Mouse (Mus musculus) kidney, embryonic 15.5 days (tissue): ENCODE data around the gene Dcun1d4. TPM values are rescaled to one million over a fixed set of nuclear protein-coding genes. Genes with fewer than 3 reads are reported as not detected.

Source experiments
- ATAC-seq: fragments of 200-750 bp; cut with Nextera tagmentation; replicated peaks from 2 replicates; pipeline ENCODE4 v1.8.0; 2017; ENCODE audit warnings: moderate TSS enrichment; ENCODE audit not compliant: low FRiP score
- H3K27ac ChIP-seq: fragments of 300-500 bp; sonication (generic); 2 replicates; pipeline ENCODE4 v1.5.1; 2015; ENCODE audit warnings: mild to moderate bottlenecking, inconsistent platforms
- H3K27me3 ChIP-seq: fragments of 300-500 bp; sonication (generic); 2 replicates; pipeline ENCODE4 v1.6.1; 2015; ENCODE audit warnings: inconsistent platforms
- H3K36me3 ChIP-seq: fragments of 300-500 bp; sonication (generic); 2 replicates; pipeline ENCODE4 v1.6.1; 2015; ENCODE audit warnings: inconsistent platforms
- H3K4me1 ChIP-seq: fragments of 300-500 bp; sonication (generic); 2 replicates; pipeline ENCODE4 v1.6.1; 2015; ENCODE audit warnings: inconsistent platforms
- H3K4me2 ChIP-seq: fragments of 300-500 bp; sonication (generic); 2 replicates; pipeline ENCODE4 v1.6.1; 2015; ENCODE audit warnings: moderate library complexity, mild to moderate bottlenecking, inconsistent platforms
- H3K4me3 ChIP-seq: fragments of 300-500 bp; sonication (generic); replicated peaks from 2 replicates; pipeline ENCODE4 v1.5.1; 2015; ENCODE audit warnings: mild to moderate bottlenecking, inconsistent platforms
- H3K9ac ChIP-seq: fragments of 300-500 bp; sonication (generic); 2 replicates; pipeline ENCODE4 v1.6.1; 2015; ENCODE audit warnings: mild to moderate bottlenecking, inconsistent platforms
- H3K9me3 ChIP-seq: fragments of 300-500 bp; sonication (generic); replicated peaks from 2 replicates; pipeline ENCODE4 v1.6.1; 2016; ENCODE audit warnings: inconsistent platforms
- WGBS: fragments of 180-500 bp; shearing (Covaris S2); methylation state at CpG from one replicate; pipeline ENCODE4 v1.1.7; 2015; ENCODE audit warnings: mixed read lengths; 5-methylcytosine and 5-hydroxymethylcytosine counted together
- polyA plus RNA-seq: library from polyadenylated mRNA; unstranded; fragments of >200 nt; fragmentation: Nextera tagmentation; extraction: Ambion mirVana; gene quantifications from 2 replicates; pipeline ENCODE4 v1.2.1, GENCODE M21; 2015

Dcun1d4 gene
- polyA plus RNA-seq, 1 experiment from 2014 or later = 24.7 TPM

- Histone ChIP-seq H3K9me3 (no peaks in the 10 kb centered on the region), H3K36me3 (peaks cover 39% of the 10 kb centered on the region), H3K4me2 (no peak overlapping the region), H3K27ac (no peak overlapping the region), H3K27me3 (no peaks in the 10 kb centered on the region), H3K4me1 (no peaks in the 10 kb centered on the region), H3K9ac (no peak overlapping the region), H3K4me3 (no peak overlapping the region)
- WGBS = 85% methylated on average over 8 of the region's 8 CpGs
- no peak for ATAC-seq
Measured at GRCm38 (mm10) chr5:73555096-73555852, 74.5 kb downstream of the Dcun1d4 start.

- Histone ChIP-seq H3K4me3 (no peak overlapping the region), H3K9ac (no peak overlapping the region), H3K27me3 (no peaks in the 10 kb centered on the region), H3K9me3 (no peaks in the 10 kb centered on the region), H3K27ac (no peak overlapping the region), H3K36me3 (peaks cover 46% of the 10 kb centered on the region), H3K4me2 (no peak overlapping the region), H3K4me1 (no peaks in the 10 kb centered on the region)
- ATAC-seq = no peak
- WGBS = 82% methylated on average over 12 of the region's 12 CpGs
Measured at GRCm38 (mm10) chr5:73556733-73557425, 76.1 kb downstream of the Dcun1d4 start.

DNA sequence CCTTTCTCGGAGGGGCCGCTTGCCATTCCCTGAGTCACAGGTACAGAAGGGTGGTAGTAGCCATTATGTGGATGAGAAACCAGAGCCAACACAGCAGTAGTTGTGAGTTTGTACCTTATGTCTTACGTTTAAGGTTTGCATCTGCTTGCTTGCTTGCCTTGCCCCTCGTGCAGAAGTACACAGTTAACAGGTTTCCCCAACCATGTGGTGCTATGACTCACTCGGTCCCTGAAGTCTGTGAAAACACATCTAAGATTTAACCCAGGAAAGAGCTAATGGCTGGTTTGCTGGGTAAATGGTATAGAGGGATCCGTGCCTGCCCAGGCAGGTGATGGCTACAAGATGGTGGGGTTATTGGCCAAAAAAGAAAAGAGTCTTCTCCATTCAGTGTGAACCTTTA is 78.0 kb downstream of the Dcun1d4 start:
- Histone ChIP-seq H3K36me3 (peaks cover 40% of the 10 kb centered on the region), H3K27ac (no peak overlapping the region), H3K4me3 (no peak overlapping the region), H3K4me1 (no peaks in the 10 kb centered on the region), H3K9ac (no peak overlapping the region), H3K9me3 (no peaks in the 10 kb centered on the region), H3K4me2 (no peak overlapping the region), H3K27me3 (no peaks in the 10 kb centered on the region)
- ATAC-seq = no peak
- WGBS = 91% methylated on average over 6 of the region's 6 CpGs

DNA sequence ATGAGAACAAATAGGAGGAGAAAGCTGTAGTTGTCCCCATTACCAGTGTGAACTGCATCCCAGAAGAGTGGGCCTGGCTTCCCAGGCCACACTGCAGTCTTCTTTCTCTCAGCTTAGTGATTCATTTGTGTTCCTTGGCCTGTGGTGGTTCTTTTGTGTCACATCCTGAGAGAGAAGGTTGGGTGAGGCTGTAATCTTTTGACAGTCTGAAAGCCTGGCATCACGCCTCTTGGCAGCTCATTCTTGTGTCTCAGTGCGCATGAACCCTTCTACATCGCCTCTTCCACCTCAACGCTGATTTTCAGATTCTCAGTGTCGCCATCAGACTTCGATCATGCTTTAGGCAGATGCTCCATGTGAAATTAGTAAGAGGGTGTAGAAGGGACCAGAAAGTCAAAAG is 83.2 kb downstream of the Dcun1d4 start:
- Histone ChIP-seq H3K27ac (no peak overlapping the region), H3K4me3 (no peak overlapping the region), H3K4me2 (no peak overlapping the region), H3K27me3 (no peaks in the 10 kb centered on the region), H3K36me3 (peaks cover 17% of the 10 kb centered on the region), H3K9ac (no peak overlapping the region), H3K9me3 (no peaks in the 10 kb centered on the region), H3K4me1 (no peaks in the 10 kb centered on the region)
- ATAC-seq = no peak
- 96% methylated on average over 6 of the region's 6 CpGs for WGBS

DNA sequence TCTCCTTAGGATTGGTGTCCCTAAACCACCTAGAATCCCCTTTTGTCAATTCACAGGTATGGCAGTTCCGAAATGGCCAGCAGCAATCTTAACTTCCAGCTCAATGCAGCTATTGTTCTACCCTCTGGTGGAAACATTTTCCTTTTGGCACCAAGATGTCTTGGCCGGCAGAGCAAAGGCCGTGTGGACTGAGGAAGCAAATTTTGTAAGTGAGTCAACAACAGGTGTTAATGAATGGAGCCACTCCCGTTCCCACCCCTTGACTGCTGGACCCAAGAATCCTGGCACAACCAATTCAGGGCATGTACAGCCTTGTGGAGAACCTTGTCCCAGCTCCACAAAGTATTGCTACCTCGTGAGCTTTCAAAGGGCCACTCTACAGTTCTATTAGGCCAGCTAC is 85.3 kb downstream of the Dcun1d4 start:
- no peak for ATAC-seq
- Histone ChIP-seq H3K9ac (no peak overlapping the region), H3K4me2 (no peak overlapping the region), H3K4me3 (no peak overlapping the region), H3K4me1 (no peaks in the 10 kb centered on the region), H3K36me3 (peaks cover 11% of the 10 kb centered on the region; the same call in 1 of the 2 replicates), H3K9me3 (no peaks in the 10 kb centered on the region), H3K27ac (no peak overlapping the region), H3K27me3 (no peaks in the 10 kb centered on the region)
- 74% methylated on average over 5 of the region's 5 CpGs for WGBS

DNA sequence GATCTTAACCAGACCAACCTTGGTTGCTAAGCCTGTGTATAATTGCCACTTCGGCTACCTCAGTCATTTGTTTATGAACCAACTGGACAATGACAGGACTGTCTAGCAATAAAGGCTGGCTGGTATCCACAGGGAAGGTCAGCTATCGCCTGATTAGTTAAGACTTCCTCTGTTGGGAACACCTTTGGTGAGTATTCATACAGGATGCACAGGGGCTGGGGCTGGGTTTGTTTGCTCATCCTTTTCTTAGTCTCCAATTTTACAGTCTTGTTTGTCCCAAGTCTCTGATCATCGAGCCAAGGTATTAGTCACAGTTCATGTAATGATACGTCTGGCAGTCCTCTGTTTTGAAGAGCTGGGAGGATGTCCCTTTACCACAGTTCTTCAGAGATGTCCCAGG is 86.1 kb downstream of the Dcun1d4 start:
- H3K9ac ChIP-seq = no peak overlapping the region
- no peaks in the 10 kb centered on the region for H3K9me3 ChIP-seq
- H3K4me3 ChIP-seq = no peak overlapping the region
- no peaks in the 10 kb centered on the region for H3K27me3 ChIP-seq
- no peak overlapping the region for H3K4me2 ChIP-seq
- no peak overlapping the region for H3K27ac ChIP-seq
- ATAC-seq = no peak
- H3K4me1 ChIP-seq = no peaks in the 10 kb centered on the region
- 76% methylated on average over 4 of the region's 4 CpGs for WGBS
- H3K36me3 ChIP-seq = peaks cover 3% of the 10 kb centered on the region; the same call in 1 of the 2 replicates

- Histone ChIP-seq H3K27me3 (no peaks in the 10 kb centered on the region), H3K27ac (no peak overlapping the region), H3K9ac (no peak overlapping the region), H3K4me1 (no peaks in the 10 kb centered on the region), H3K9me3 (no peaks in the 10 kb centered on the region), H3K4me3 (no peak overlapping the region), H3K36me3 (no peaks in the 10 kb centered on the region), H3K4me2 (no peak overlapping the region)
- no peak for ATAC-seq
- WGBS = 81% methylated on average over 5 of the region's 5 CpGs
Measured at GRCm38 (mm10) chr5:73569181-73569580, 88.4 kb downstream of the Dcun1d4 start.

DNA sequence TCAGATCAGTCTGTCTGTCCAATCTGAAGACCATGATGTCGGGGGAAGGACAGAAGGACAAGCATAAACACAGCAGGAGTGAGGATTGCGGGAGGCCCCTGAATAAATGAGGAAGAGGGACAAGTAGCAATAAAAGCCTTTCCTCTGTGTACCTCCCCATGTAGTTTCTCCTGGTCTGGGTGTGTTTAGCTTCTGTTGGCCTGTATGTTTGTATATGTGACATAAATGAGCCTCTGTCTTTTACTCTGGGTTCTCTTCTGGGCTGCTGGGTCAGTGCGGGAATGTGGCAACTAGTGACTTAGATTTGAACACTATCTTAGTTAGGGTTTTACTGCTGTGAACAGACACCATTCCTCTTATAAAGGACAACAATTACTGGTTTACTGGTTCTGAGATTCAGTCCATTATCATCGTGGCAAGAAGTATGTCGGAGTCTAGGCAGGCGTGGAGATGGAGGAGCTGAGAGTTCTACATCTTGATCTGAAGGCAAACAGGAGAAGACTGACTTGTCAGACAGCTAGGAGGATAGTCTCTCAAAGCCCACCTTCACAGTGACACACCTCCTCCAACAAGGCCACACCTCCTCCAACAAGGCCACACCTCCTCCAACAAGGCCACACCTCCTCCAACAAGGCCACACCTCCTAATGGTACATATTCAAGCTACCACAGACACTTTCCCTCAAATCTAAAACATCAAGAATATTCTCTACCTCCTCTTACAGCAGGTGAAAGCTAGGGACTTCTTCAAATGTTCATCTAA is 90.8 kb downstream of the Dcun1d4 start:
- Histone ChIP-seq H3K4me2 (no peak overlapping the region), H3K9ac (no peak overlapping the region), H3K27ac (no peak overlapping the region), H3K4me1 (no peaks in the 10 kb centered on the region), H3K9me3 (no peaks in the 10 kb centered on the region), H3K27me3 (no peaks in the 10 kb centered on the region), H3K36me3 (no peaks in the 10 kb centered on the region), H3K4me3 (no peak overlapping the region)
- ATAC-seq = no peak
- WGBS = 93% methylated on average over 6 of the region's 6 CpGs

GRCm38 (mm10) chr5:73572846-73573245 is 92.0 kb downstream of the Dcun1d4 start:
- ATAC-seq = no peak
- no peak overlapping the region for H3K4me3 ChIP-seq
- 88% methylated on average over 2 of the region's 2 CpGs for WGBS
- H3K9ac ChIP-seq = no peak overlapping the region
- H3K27ac ChIP-seq = no peak overlapping the region
- H3K4me1 ChIP-seq = no peaks in the 10 kb centered on the region
- no peak overlapping the region for H3K4me2 ChIP-seq
- H3K9me3 ChIP-seq = no peaks in the 10 kb centered on the region
- no peaks in the 10 kb centered on the region for H3K36me3 ChIP-seq
- no peaks in the 10 kb centered on the region for H3K27me3 ChIP-seq

DNA sequence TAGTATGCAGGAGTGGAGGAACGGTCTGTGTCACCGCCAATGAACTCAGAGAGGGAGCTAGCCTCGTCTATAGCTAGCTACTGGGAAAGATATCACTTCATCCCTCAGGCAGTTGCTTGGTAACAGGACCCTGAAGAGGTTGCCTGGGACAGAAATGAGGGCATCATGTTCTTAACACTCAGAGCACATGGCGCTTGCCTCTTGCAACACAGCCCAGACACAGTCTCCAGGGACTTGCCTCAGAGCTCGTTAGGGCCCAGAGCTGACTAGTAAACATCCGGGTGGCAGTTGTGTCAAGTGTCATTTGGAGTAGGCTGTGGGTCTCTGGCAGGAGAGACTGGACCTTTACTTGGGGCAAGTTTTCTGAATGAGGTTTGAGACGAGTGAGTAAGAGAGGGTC is 93.0 kb downstream of the Dcun1d4 start:
- no peak for ATAC-seq
- no peaks in the 10 kb centered on the region for H3K36me3 ChIP-seq
- no peaks in the 10 kb centered on the region for H3K27me3 ChIP-seq
- no peak overlapping the region for H3K4me3 ChIP-seq
- H3K9ac ChIP-seq = no peak overlapping the region
- H3K27ac ChIP-seq = no peak overlapping the region
- no peaks in the 10 kb centered on the region for H3K4me1 ChIP-seq
- no peaks in the 10 kb centered on the region for H3K9me3 ChIP-seq
- WGBS = 77% methylated on average over 7 of the region's 7 CpGs
- no peak overlapping the region for H3K4me2 ChIP-seq

GRCm38 (mm10) chr5:73574616-73575015 is 93.8 kb downstream of the Dcun1d4 start:
- 74% methylated on average over 4 of the region's 4 CpGs for WGBS
- Histone ChIP-seq H3K9ac (no peak overlapping the region), H3K4me1 (no peaks in the 10 kb centered on the region), H3K27me3 (no peaks in the 10 kb centered on the region), H3K4me3 (no peak overlapping the region), H3K4me2 (no peak overlapping the region), H3K36me3 (no peaks in the 10 kb centered on the region), H3K27ac (no peak overlapping the region), H3K9me3 (no peaks in the 10 kb centered on the region)
- ATAC-seq = no peak

- 63% methylated on average over 7 of the region's 7 CpGs for WGBS
- no peak overlapping the region for H3K27ac ChIP-seq
- no peak overlapping the region for H3K9ac ChIP-seq
- H3K4me3 ChIP-seq = no peak overlapping the region
- no peak overlapping the region for H3K4me2 ChIP-seq
- no peaks in the 10 kb centered on the region for H3K9me3 ChIP-seq
- no peak for ATAC-seq
- no peaks in the 10 kb centered on the region for H3K4me1 ChIP-seq
- no peaks in the 10 kb centered on the region for H3K27me3 ChIP-seq
- no peaks in the 10 kb centered on the region for H3K36me3 ChIP-seq
Measured at GRCm38 (mm10) chr5:73576708-73577107, 95.9 kb downstream of the Dcun1d4 start.
